Mouse (Mus musculus) retina, postnatal 7 days (tissue): ENCODE results near the gene Olfr52.
"Not testable (repeated sequence)": the region's sequence is repeated elsewhere in the genome, so short reads cannot be mapped to it uniquely, and the experiment has no call there.

Source experiments
- DNase-seq: peaks from one replicate; pipeline ENCODE4 v3.0.0-alpha.2; 2012; ENCODE audit warnings: low read depth, low spot score

Olfr52 gene

DNA sequence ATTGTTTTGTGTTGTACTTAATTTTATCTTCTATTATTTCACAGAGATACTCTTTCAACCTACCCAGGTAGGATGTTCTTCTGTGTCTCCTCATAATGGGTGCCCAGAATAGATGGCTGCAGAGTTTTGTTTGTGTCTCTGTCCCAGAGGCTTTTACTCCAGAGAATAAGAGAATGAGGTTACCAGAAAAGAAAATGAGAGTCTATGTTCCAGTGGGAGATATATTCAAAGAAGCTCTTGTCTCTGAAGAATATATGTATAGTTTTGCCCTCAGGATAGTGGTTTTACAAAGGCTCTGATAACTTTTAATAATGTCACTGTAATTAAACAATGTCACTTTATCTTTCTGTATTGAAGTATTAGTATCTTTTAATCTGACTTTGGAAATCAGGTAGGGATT is at the start of gene Olfr52:
Gene Olfr52, minus strand, starts transcription at position 101 of the 400 bp plus-strand sequence.
- no peak for DNase-seq

- no peak for DNase-seq
Measured at GRCm38 (mm10) chr2:86231301-86231700, 45.8 kb upstream of the Olfr52 start, which contains the start of gene Olfr1047. TSS of gene Olfr1047 (minus strand) at chr2:86231401.

GRCm38 (mm10) chr2:86219214-86219613 is 33.7 kb upstream of the Olfr52 start, which contains the start of gene Olfr1046:
TSS of gene Olfr1046 (minus strand) at chr2:86219314.
- DNase-seq = no peak

- DNase-seq = no peak
Measured at GRCm38 (mm10) chr2:86202909-86203308, 17.4 kb upstream of the Olfr52 start, which contains the start of gene Olfr1045. TSS of gene Olfr1045 (minus strand) at chr2:86203009.

DNA sequence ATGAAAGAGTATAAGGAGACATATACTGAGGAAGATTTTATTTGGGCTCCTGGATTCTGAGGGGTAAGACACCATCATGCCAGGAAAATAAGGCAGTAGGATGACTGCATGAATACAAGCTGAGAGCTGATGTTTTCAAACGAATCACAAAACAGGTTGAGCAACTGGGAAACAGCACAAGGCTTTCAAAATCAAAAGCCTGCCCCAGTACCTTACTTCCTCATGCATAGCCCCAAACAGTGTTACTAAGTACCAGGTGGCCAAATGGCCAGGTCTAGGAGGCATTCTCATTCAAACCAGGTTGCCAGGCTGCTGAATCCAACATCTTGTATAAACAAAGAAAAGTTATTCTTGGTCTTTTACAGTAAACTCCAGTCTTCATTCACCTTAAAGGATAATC is 10.4 kb upstream of the Olfr52 start:
- DNase-seq = no peak

DNA sequence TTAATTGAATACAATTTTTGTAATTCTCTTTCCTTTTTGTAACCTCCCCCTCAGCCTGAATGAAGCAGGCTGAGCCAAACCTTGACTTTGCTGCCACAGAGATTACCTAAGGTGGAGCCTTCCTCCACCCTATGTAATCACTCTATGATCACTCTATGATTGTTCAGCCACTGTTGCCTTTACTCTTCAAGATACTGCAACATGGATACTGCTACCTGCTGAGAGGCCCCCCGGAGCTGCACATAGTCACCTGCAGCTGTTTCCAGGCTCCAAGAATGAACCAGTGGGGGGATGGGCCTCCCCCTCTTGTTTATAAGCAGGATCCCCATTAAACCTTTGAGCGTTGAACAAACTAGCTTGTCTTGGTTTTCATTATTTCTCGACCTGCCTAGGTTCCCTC is 5.5 kb downstream of the Olfr52 start:
- DNase-seq = no peak

DNA sequence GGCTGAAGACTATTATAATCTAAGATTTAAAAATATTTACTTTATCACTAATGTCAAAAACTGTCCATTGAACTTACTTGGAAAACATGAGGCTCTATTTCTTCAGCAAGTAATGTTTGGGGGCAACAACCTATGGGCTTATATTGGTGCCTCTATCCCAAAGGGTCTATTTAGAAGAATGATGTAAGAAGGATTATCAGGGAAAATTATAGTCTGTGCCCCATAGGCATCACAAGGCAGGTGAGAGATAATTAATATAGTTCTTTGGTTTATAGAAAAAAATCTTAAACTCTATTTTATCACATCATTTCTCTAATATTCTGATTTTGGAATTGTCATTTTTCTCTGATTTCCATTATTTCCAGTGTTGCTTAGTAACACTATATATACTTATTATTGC is 7.8 kb downstream of the Olfr52 start, which contains the start of gene Olfr1044:
Gene Olfr1044, minus strand, starts transcription at position 101 of the 400 bp plus-strand sequence.
- DNase-seq = no peak

DNA sequence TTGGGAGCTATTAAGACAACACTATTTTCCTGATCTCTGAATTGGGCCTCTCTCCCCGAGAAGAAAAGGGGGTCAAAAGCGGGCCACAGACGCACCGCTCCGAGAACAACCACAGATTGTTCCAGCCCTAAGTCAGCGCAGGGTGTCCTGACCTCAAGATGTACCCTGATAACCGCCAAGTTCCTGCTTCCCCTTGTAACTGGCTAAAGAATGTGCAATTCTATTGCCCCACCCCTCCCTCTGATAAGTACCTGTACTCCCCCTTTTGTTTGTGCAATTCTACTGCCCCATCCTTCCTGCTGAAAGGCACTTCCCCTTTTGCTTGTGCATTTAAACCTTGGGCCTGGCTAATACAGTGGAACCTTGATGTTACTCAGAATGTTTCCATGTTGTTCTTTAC is 10.1 kb downstream of the Olfr52 start:
- not testable (repeated sequence) for DNase-seq

- DNase-seq = no peak
Measured at GRCm38 (mm10) chr2:86167422-86167821, 18.1 kb downstream of the Olfr52 start, which contains the start of gene Olfr1043. TSS of gene Olfr1043 (minus strand) at chr2:86167522.

DNA sequence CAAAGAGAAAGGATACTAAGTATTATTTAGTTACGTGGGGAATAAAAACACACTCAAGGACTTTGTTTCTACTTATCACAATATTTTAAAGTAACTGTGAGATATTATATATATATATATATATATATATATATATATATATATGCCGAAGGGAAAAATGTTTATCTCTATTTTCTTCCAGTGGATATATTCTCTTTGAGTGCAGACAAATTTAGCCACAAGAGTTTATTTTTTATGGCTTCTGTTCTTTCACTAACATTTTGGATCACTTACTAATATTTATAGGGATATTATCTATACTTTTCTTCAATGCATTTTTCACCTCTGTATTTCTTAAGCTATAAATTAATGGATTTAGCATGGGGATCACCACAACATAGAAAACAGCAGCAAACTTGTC is 23.7 kb downstream of the Olfr52 start, which contains the start of gene Olfr1042:
Gene Olfr1042, minus strand, starts transcription at position 101 of the 400 bp plus-strand sequence.
- no peak for DNase-seq

GRCm38 (mm10) chr2:86146632-86147031 is 38.9 kb downstream of the Olfr52 start, which contains the start of gene Olfr1040:
TSS of gene Olfr1040 (minus strand) at chr2:86146732.
- DNase-seq = no peak

DNA sequence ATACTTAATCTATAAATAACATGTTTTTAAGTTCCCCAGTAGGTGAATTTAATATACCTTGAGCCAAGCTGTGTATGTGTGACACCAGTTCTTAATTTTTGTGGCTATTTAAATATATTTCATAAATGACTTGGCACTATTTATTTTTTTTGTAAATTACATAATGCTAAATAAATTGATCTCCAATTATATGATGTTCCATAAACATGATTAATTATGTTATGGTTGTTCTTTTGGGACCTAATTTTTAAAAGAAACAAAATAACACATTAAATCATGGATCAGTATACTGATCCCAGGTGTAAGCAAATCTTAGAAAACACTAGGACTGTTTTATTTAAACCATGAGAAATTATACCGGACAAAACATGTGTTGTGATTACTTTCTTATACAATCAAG is 49.7 kb downstream of the Olfr52 start, which contains the start of gene Olfr1039:
Gene Olfr1039, minus strand, starts transcription at position 101 of the 400 bp plus-strand sequence.
- no peak for DNase-seq
